Mouse (Mus musculus) olfactory bulb, adult 2 months (tissue): ENCODE data around the gene Krt17.

ENCODE experiments used
- CTCF ChIP-seq: fragments of 200-500 bp; IDR thresholded peaks from 2 replicates; pipeline ENCODE4 v1.5.1; 2012; ENCODE audit warnings: low read depth, mild to moderate bottlenecking, low read length, moderate library complexity; ENCODE audit not compliant: insufficient read depth
- POLR2A ChIP-seq: fragments of 200-500 bp; IDR thresholded peaks from 2 replicates; pipeline ENCODE4 v1.6.1; 2012; ENCODE audit warnings: mild to moderate bottlenecking, low read depth, low read length, moderate library complexity; ENCODE audit not compliant: insufficient read depth

- TF ChIP-seq CTCF (no peak), POLR2A (no peak)
These were observed 5.3 kb downstream of the Krt17 start for GRCm38 (mm10) chr11:100255514-100255913.
